In the genomic region with DNA sequence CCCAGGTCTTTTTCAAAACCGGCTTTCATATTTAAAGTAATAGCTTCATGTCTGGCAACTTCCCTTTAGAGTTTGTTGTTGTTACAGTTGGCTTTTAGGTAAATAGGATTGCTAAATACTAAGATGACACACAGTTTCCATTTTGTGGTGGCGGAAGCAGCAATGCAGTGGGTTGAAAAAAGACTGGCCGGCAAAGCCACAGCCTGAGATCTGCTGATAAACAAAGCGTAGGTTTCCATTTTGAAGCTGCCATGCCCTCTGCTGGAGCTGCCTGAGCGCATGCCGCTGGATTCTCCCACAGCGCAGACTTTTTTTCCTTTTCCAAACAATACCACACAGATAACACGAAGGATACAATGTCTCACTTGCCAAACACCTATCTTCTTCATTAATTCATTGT, we compare ENCODE assay signal across 8 mouse cellular contexts. TPM values are rescaled to one million over a fixed set of nuclear protein-coding genes. Genes with fewer than 3 reads are reported as not detected.
A peak's percentile ranks its signal among the peaks of the same experiment; 100 is the strongest.
DNase-seq lines count a peak whose midpoint lies in the region; ATAC-seq and TF ChIP-seq lines count a peak whose summit lies in the region.

No protein-coding gene starts in this region.

- TF ChIP-seq EP300 in lung, postnatal 0 days (IDR thresholded peaks at IDR 0.05) = no peak

- peaks cover 9% of the 10 kb centered on the region for H3K4me1 ChIP-seq in G1E (ENCODE audit: insufficient read depth, low read depth, low read length)
- 0 out of 2 replicates have a peak, but pooled peaks cover 5% of the 10 kb centered on the region for H3K4me1 ChIP-seq in lung, postnatal 0 days (ENCODE audit: insufficient read depth, low read depth, low read length)

- H3K9ac ChIP-seq in lung, postnatal 0 days (replicated peaks; ENCODE audit: low read depth) = no peak overlapping the region

- peak overlapping the region; percentile 36; the same call in 1 of the 2 replicates for H3K4me3 ChIP-seq in G1E (ENCODE audit: low read depth, low read length)
- 0 out of 2 replicates have a peak overlapping the region, but pooled peaks have one; percentile 8 for H3K4me3 ChIP-seq in lung, postnatal 0 days (ENCODE audit: low read depth, low read length)

- 0 out of 2 replicates have a peak overlapping the region, but pooled peaks have one; percentile 1 for H3K27ac ChIP-seq in lung, postnatal 0 days (ENCODE audit: low read length)

- WGBS in lung, postnatal 0 days = 1% methylated on average over 8 of the region's 8 CpGs

- no peaks in the 10 kb centered on the region for H3K36me3 ChIP-seq in G1E (replicated peaks)
- H3K36me3 ChIP-seq in lung, postnatal 0 days (ENCODE audit: insufficient read depth, low read length) = no peaks in the 10 kb centered on the region

- peak; percentile 86 for ATAC-seq in G1E (ENCODE audit: extremely low read depth, insufficient number of reproducible peaks, low FRiP score, poor library complexity, severe bottlenecking)
- peak; percentile 52 to 60 for ATAC-seq in hematopoietic stem cell, adult 5-6 weeks (replicated peaks in 1 of 2; ENCODE audit: insufficient read depth in 1 of 2, low FRiP score in 2 of 2, low TSS enrichment in 1 of 2, low read depth in 1 of 2, poor library complexity in 2 of 2, severe bottlenecking in 2 of 2)
- 0 out of 2 replicates have a peak, but pooled peaks have one; percentile 19 for ATAC-seq in lung, postnatal 0 days

- DNase-seq in G1E (ENCODE audit: low spot score) = peak; percentile 29
- peak; percentile 47 to 52 for DNase-seq in cerebellum, adult 18-20 months
- peak; percentile 65 for DNase-seq in forelimb bud, embryonic 11.5 days (ENCODE audit: low read depth, low spot score)
- DNase-seq in layer of hippocampus, adult 9-11 months = peak; percentile 85
- peak; percentile 93 for DNase-seq in lung, postnatal 0 days (ENCODE audit: low spot score)
- peak; percentile 69 for DNase-seq in ovary, postnatal 36 days (ENCODE audit: low spot score)
- DNase-seq in thymus, postnatal 25 days = peak; percentile 64

- no peak for TF ChIP-seq CTCF in G1E (IDR thresholded peaks at IDR 0.05; ENCODE audit: low read depth, low read length)
- peak; percentile 88 for TF ChIP-seq CTCF in lung, postnatal 0 days (IDR thresholded peaks at IDR 0.05)

- no peaks in the 10 kb centered on the region; the same call in 1 of the 2 replicates for H3K27me3 ChIP-seq in G1E (ENCODE audit: insufficient read depth, low read length)
- no peaks in the 10 kb centered on the region for H3K27me3 ChIP-seq in lung, postnatal 0 days (replicated peaks; ENCODE audit: insufficient read depth, low read length)

- peak overlapping the region; percentile 44 for H3K4me2 ChIP-seq in lung, postnatal 0 days (replicated peaks; ENCODE audit: low read depth, low read length)

- H3K9me3 ChIP-seq in G1E (replicated peaks) = peaks cover 6% of the 10 kb centered on the region
- no peaks in the 10 kb centered on the region for H3K9me3 ChIP-seq in lung, postnatal 0 days (ENCODE audit: low read length)

RNA-seq across cellular contexts. Expression of a gene that starts 2.6 kb away (rescaled TPM):
- total RNA-seq in G1E (2014; fragmentation: Nextera tagmentation) (not detected in 2 replicates), G1E (2017) (0.64 and 0.66 TPM in 2 replicates)
- 0.02 and 0.11 TPM in 2 replicates for polyA plus RNA-seq in G1E (2012)
- 312 and 402 TPM in 2 replicates for total RNA-seq in hematopoietic stem cell, adult 5-6 weeks (2017)
- 134 and 142 TPM in 2 replicates for polyA plus RNA-seq in lung, postnatal 0 days (2015; fragmentation: Nextera tagmentation; extraction: Ambion mirVana)

Comparison
In these comparisons a context has a peak if more than half of its experiments do, and no peak if none do; other contexts are left out.
1. Peak in every context shown above with its lines: DNase-seq, ATAC-seq, H3K4me3 ChIP-seq and H3K27ac ChIP-seq.
2. ATAC-seq: peak in every context shown above with its lines; median percentile 86 in G1E; 56 in hematopoietic stem cell, adult 5-6 weeks; 19 in lung, postnatal 0 days.
3. DNase-seq: peak in every context shown above with its lines; median percentile 93 in lung, postnatal 0 days; 85 in layer of hippocampus, adult 9-11 months; 69 in ovary, postnatal 36 days; 65 in forelimb bud, embryonic 11.5 days; 64 in thymus, postnatal 25 days; 50 in cerebellum, adult 18-20 months; 29 in G1E.
4. RNA of a gene that starts 2.6 kb away (total RNA-seq): 312 to 402 TPM in hematopoietic stem cell, adult 5-6 weeks; 0.64 to 0.66 TPM in G1E; every median in the first group is over 100 times any median in the second.